Mouse (Mus musculus): ENCODE results near the gene Gm49321.

GRCm38 (mm10) chr12:73939542-73939941, 2.1 kb downstream of the Gm49321 start:
- TF ChIP-seq CTCF (conservative IDR thresholded peaks at IDR 0.05; ENCODE audit: low read length) (no peak), NANOG (IDR thresholded peaks at IDR 0.05; ENCODE audit: borderline replicate concordance, low read length) (no peak)

Measured in E14TG2a.4 (cell line).